Mouse (Mus musculus): ENCODE data around the gene Sppl2b.
"Not testable (repeated sequence)": the region's sequence is repeated elsewhere in the genome, so short reads cannot be mapped to it uniquely, and the experiment has no call there.

Sppl2b gene

GRCm38 (mm10) chr10:80824827-80825226 is 30.2 kb upstream of the Sppl2b start:
- no peak for DNase-seq

- DNase-seq = peak; percentile 100
Observed at GRCm38 (mm10) chr10:80826151-80827062, 28.7 kb upstream of the Sppl2b start, which contains the start of gene Oaz1. Gene Oaz1, plus strand, starts transcription at chr10:80826656.

- DNase-seq = no peak
Observed at GRCm38 (mm10) chr10:80827063-80827869, 27.8 kb upstream of the Sppl2b start.

GRCm38 (mm10) chr10:80827870-80828420 is 27.1 kb upstream of the Sppl2b start:
- DNase-seq = no peak

- not testable (repeated sequence) for DNase-seq
Observed at GRCm38 (mm10) chr10:80828587-80828986, 26.5 kb upstream of the Sppl2b start.

GRCm38 (mm10) chr10:80829359-80830278 is 25.5 kb upstream of the Sppl2b start:
- no peak for DNase-seq

GRCm38 (mm10) chr10:80831136-80831535 is 23.9 kb upstream of the Sppl2b start:
- peak; percentile 85 for DNase-seq

- DNase-seq = no peak
Observed at GRCm38 (mm10) chr10:80832818-80833217, 22.3 kb upstream of the Sppl2b start.

GRCm38 (mm10) chr10:80835617-80836016 is 19.5 kb upstream of the Sppl2b start:
- no peak for DNase-seq

- DNase-seq = no peak
Observed at GRCm38 (mm10) chr10:80836949-80837379, 18.1 kb upstream of the Sppl2b start.

- DNase-seq = no peak
Observed at GRCm38 (mm10) chr10:80837827-80838226, 17.2 kb upstream of the Sppl2b start.

GRCm38 (mm10) chr10:80838346-80838912 is 16.6 kb upstream of the Sppl2b start:
- DNase-seq = no peak

- DNase-seq = no peak
Observed at GRCm38 (mm10) chr10:80839848-80840247, 15.2 kb upstream of the Sppl2b start.

- no peak for DNase-seq
Observed at GRCm38 (mm10) chr10:80841685-80842084, 13.4 kb upstream of the Sppl2b start.

- DNase-seq = no peak
Observed at GRCm38 (mm10) chr10:80842334-80842733, 12.7 kb upstream of the Sppl2b start.

- no peak for DNase-seq
Observed at GRCm38 (mm10) chr10:80843087-80843930, 11.8 kb upstream of the Sppl2b start.

GRCm38 (mm10) chr10:80843931-80844547 is 11.0 kb upstream of the Sppl2b start, which contains the start of gene Lingo3:
Gene Lingo3, minus strand, starts transcription at chr10:80844039.
- no peak for DNase-seq

GRCm38 (mm10) chr10:80845055-80845693 is 9.9 kb upstream of the Sppl2b start:
- DNase-seq = no peak

GRCm38 (mm10) chr10:80845732-80846131 is 9.3 kb upstream of the Sppl2b start:
- DNase-seq = no peak

- peak; percentile 80 for DNase-seq
Observed at GRCm38 (mm10) chr10:80848571-80848970, 6.5 kb upstream of the Sppl2b start.
